Mouse (Mus musculus) MEL (cell line): ENCODE data around the gene Fam57b. TPM values are rescaled to one million over a fixed set of nuclear protein-coding genes. Genes with fewer than 3 reads are reported as not detected.

Experiments
- DNase-seq: peaks from one replicate; pipeline ENCODE4 v3.0.0; 2011; ENCODE audit warnings: low read depth, low spot score
- H3K27ac ChIP-seq: 2 replicates; pipeline ENCODE4 v1.5.1; 2012; ENCODE audit warnings: low read depth, mild to moderate bottlenecking, control low read depth, low read length, moderate library complexity; ENCODE audit not compliant: control insufficient read depth
- H3K27me3 ChIP-seq, 2 experiments: fragments of 150-350 bp in 1 of 2; sonication (generic) in 1 of 2; 2 replicates each; pipeline ENCODE4 v1.6.1; 2012; ENCODE audit warnings: low read length in 2 of 2, mild to moderate bottlenecking in 2 of 2, improper control_type of control experiment in 1 of 2, moderate library complexity in 1 of 2; ENCODE audit not compliant: insufficient read depth in 2 of 2, control insufficient read depth in 1 of 2
- H3K36me3 ChIP-seq, 2 experiments: 2 replicates each; pipeline ENCODE4 v1.6.1; 2012 to 2014; ENCODE audit warnings: low read length in 2 of 2, improper control_type of control experiment in 1 of 2, inconsistent platforms in 1 of 2, mild to moderate bottlenecking in 1 of 2; ENCODE audit not compliant: insufficient read depth in 2 of 2, control insufficient read depth in 1 of 2
- H3K4me1 ChIP-seq, 2 experiments: fragments of 150-350 bp in 1 of 2; sonication (generic) in 1 of 2; 2 replicates each; pipeline ENCODE4 v1.6.1; 2012; ENCODE audit warnings: low read length in 2 of 2, improper control_type of control experiment in 1 of 2, mild to moderate bottlenecking in 1 of 2; ENCODE audit not compliant: insufficient read depth in 2 of 2, control insufficient read depth in 1 of 2
- H3K4me3 ChIP-seq, 2 experiments: fragments of 150-350 bp in 1 of 2; sonication (generic) in 1 of 2; 2 replicates each; pipeline ENCODE4 v1.5.1; 2012; ENCODE audit warnings: low read depth in 2 of 2, low read length in 2 of 2, mild to moderate bottlenecking in 2 of 2, moderate library complexity in 2 of 2, control low read depth in 1 of 2, improper control_type of control experiment in 1 of 2; ENCODE audit not compliant: control insufficient read depth in 1 of 2, insufficient read depth in 1 of 2
- H3K79me2 ChIP-seq: 2 replicates; pipeline ENCODE4 v1.6.1; 2012; ENCODE audit warnings: mild to moderate bottlenecking, low read length, moderate library complexity; ENCODE audit not compliant: control insufficient read depth, poor library complexity, insufficient read depth
- H3K9ac ChIP-seq: 2 replicates; pipeline ENCODE4 v1.6.1; 2012; ENCODE audit warnings: low read depth, mild to moderate bottlenecking, control low read depth, low read length, moderate library complexity; ENCODE audit not compliant: control insufficient read depth, poor library complexity, severe bottlenecking
- H3K9me3 ChIP-seq: fragments of 150-350 bp; sonication (generic); replicated peaks from 2 replicates; pipeline ENCODE4 v1.6.1; 2012; ENCODE audit warnings: mild to moderate bottlenecking, low read length, improper control_type of control experiment, moderate library complexity; ENCODE audit not compliant: insufficient read depth
- BHLHE40 ChIP-seq: IDR thresholded peaks from 2 replicates; pipeline ENCODE4 v1.6.1; 2012; ENCODE audit warnings: low read depth, mild to moderate bottlenecking, inconsistent platforms, low read length, improper control_type of control experiment, borderline replicate concordance
- CHD1 ChIP-seq: IDR thresholded peaks from 2 replicates; pipeline ENCODE4 v1.6.1; 2012; ENCODE audit warnings: low read depth, mild to moderate bottlenecking, inconsistent platforms, low read length, improper control_type of control experiment
- CTCF ChIP-seq, 3 experiments: IDR thresholded peaks in 2 of 3; conservative IDR thresholded peaks in 1 of 3; 2 replicates each; pipeline ENCODE4 v1.5.1; 2011 to 2012; ENCODE audit warnings: low read length in 3 of 3, low read depth in 2 of 3, mild to moderate bottlenecking in 2 of 3, improper control_type of control experiment in 1 of 3, inconsistent platforms in 1 of 3, mixed read lengths in 1 of 3, moderate library complexity in 1 of 3; ENCODE audit not compliant: control insufficient read depth in 1 of 3, insufficient read depth in 1 of 3, poor library complexity in 1 of 3, severe bottlenecking in 1 of 3
- E2F4 ChIP-seq: IDR thresholded peaks from 2 replicates; pipeline ENCODE4 v1.6.1; 2011; ENCODE audit warnings: low read depth, low read length, improper control_type of control experiment, borderline replicate concordance
- ELF1 ChIP-seq: IDR thresholded peaks from 2 replicates; pipeline ENCODE4 v1.6.1; 2014; ENCODE audit warnings: low read depth, mild to moderate bottlenecking, inconsistent platforms, low read length, improper control_type of control experiment, moderate library complexity
- EP300 ChIP-seq, 2 experiments: IDR thresholded peaks; 2 replicates each; pipeline ENCODE4 v1.6.1; 2011; ENCODE audit warnings: improper control_type of control experiment in 2 of 2, low read length in 2 of 2, low read depth in 1 of 2, mild to moderate bottlenecking in 1 of 2
- ETS1 ChIP-seq: IDR thresholded peaks from 2 replicates; pipeline ENCODE4 v1.6.1; 2012; ENCODE audit warnings: low read depth, mild to moderate bottlenecking, inconsistent platforms, low read length, improper control_type of control experiment, moderate library complexity
- GATA1 ChIP-seq: IDR thresholded peaks from 2 replicates; pipeline ENCODE4 v1.6.1; 2011; ENCODE audit warnings: low read depth, low read length, improper control_type of control experiment
- HCFC1 ChIP-seq: IDR thresholded peaks from 2 replicates; pipeline ENCODE4 v1.6.1; 2012; ENCODE audit warnings: low read depth, mild to moderate bottlenecking, inconsistent platforms, low read length, improper control_type of control experiment, moderate library complexity
- MAFK ChIP-seq: IDR thresholded peaks from 2 replicates; pipeline ENCODE4 v1.6.1; 2011; ENCODE audit warnings: low read depth, mild to moderate bottlenecking, low read length, improper control_type of control experiment, borderline replicate concordance
- MAX ChIP-seq: IDR thresholded peaks from 2 replicates; pipeline ENCODE4 v1.6.1; 2011; ENCODE audit warnings: low read length, improper control_type of control experiment
- MAZ ChIP-seq: IDR thresholded peaks from 2 replicates; pipeline ENCODE4 v1.6.1; 2012; ENCODE audit warnings: low read depth, mild to moderate bottlenecking, inconsistent platforms, low read length, improper control_type of control experiment
- MEF2A ChIP-seq: IDR thresholded peaks from 2 replicates; pipeline ENCODE4 v1.6.1; 2014; ENCODE audit warnings: low read depth, mild to moderate bottlenecking, inconsistent platforms, low read length, improper control_type of control experiment; ENCODE audit not compliant: poor library complexity, insufficient replicate concordance, severe bottlenecking; ENCODE audit errors: extremely low read depth
- MYB ChIP-seq: IDR thresholded peaks from 2 replicates; pipeline ENCODE4 v1.6.1; 2011; ENCODE audit warnings: mild to moderate bottlenecking, low read depth, low read length, improper control_type of control experiment
- MYC ChIP-seq: IDR thresholded peaks from 2 replicates; pipeline ENCODE4 v1.6.1; 2011; ENCODE audit warnings: low read depth, mild to moderate bottlenecking, low read length, improper control_type of control experiment, moderate library complexity
- NELFE ChIP-seq: IDR thresholded peaks from 2 replicates; pipeline ENCODE4 v1.6.1; 2011; ENCODE audit warnings: low read depth, low read length, improper control_type of control experiment
- NRF1 ChIP-seq: IDR thresholded peaks from 2 replicates; pipeline ENCODE4 v1.6.1; 2014; ENCODE audit warnings: low read depth, mild to moderate bottlenecking, inconsistent platforms, low read length, improper control_type of control experiment, moderate library complexity; ENCODE audit not compliant: poor library complexity, insufficient read depth, severe bottlenecking
- POLR2A ChIP-seq, 2 experiments: IDR thresholded peaks; 2 replicates each; pipeline ENCODE4 v1.6.1; 2011 to 2012; ENCODE audit warnings: low read length in 2 of 2, mild to moderate bottlenecking in 2 of 2, control low read depth in 1 of 2, improper control_type of control experiment in 1 of 2, low read depth in 1 of 2, moderate library complexity in 1 of 2; ENCODE audit not compliant: control insufficient read depth in 1 of 2, insufficient read depth in 1 of 2, poor library complexity in 1 of 2
- POLR2AphosphoS2 ChIP-seq: IDR thresholded peaks from 2 replicates; pipeline ENCODE4 v1.6.1; 2011; ENCODE audit warnings: low read length, improper control_type of control experiment
- RAD21 ChIP-seq: IDR thresholded peaks from 2 replicates; pipeline ENCODE4 v1.6.1; 2011; ENCODE audit warnings: mild to moderate bottlenecking, low read depth, low read length, improper control_type of control experiment
- SIN3A ChIP-seq: IDR thresholded peaks from 2 replicates; pipeline ENCODE4 v1.6.1; 2012; ENCODE audit warnings: low read length, improper control_type of control experiment, inconsistent platforms
- TCF12 ChIP-seq: IDR thresholded peaks from 2 replicates; pipeline ENCODE4 v1.6.1; 2014; ENCODE audit warnings: low read depth, mild to moderate bottlenecking, inconsistent platforms, low read length, improper control_type of control experiment, moderate library complexity
- UBTF ChIP-seq: IDR thresholded peaks from 2 replicates; pipeline ENCODE4 v1.6.1; 2012; ENCODE audit warnings: low read depth, mild to moderate bottlenecking, inconsistent platforms, low read length, improper control_type of control experiment, moderate library complexity, borderline replicate concordance; ENCODE audit not compliant: insufficient read depth
- USF1 ChIP-seq: IDR thresholded peaks from 2 replicates; pipeline ENCODE4 v1.6.1; 2014; ENCODE audit warnings: low read depth, mild to moderate bottlenecking, inconsistent platforms, low read length, improper control_type of control experiment, moderate library complexity
- ZMIZ1 ChIP-seq: IDR thresholded peaks from 2 replicates; pipeline ENCODE4 v1.6.1; 2012; ENCODE audit warnings: low read depth, mild to moderate bottlenecking, inconsistent platforms, low read length, improper control_type of control experiment, moderate library complexity
- polyA plus RNA-seq, 2 experiments: library from polyadenylated mRNA; stranded (reverse) in 1 of 2; unstranded in 1 of 2; fragments of >175 nt in 1 of 2; fragments of >200 nt in 1 of 2; gene quantifications; 2 replicates each; pipeline versions ENCODE4 v1.2.1 to v1.2.4; 2012; ENCODE audit warnings: low replicate concordance in 2 of 2, low read depth in 1 of 2; ENCODE audit not compliant: insufficient read length in 2 of 2, insufficient read depth in 1 of 2, missing spikeins in 1 of 2
- total RNA-seq: library from RNA; depleted of rRNA; stranded (reverse); fragments of 300-350 nt; gene quantifications from 2 replicates; pipeline ENCODE4 v1.2.3, GENCODE M21; 2012

Fam57b gene
- total and polyA plus RNA-seq, 3 experiments, result 0.50 to 1.7 TPM; not detected in 1

- H3K9me3 ChIP-seq, result no peaks in the 10 kb centered on the region
- DNase-seq, result peak; percentile 55
- no peak for TF ChIP-seq CHD1
- no peak for TF ChIP-seq HCFC1
- TF ChIP-seq UBTF, result no peak
- peak; percentile 38; the same call in 1 of the 2 replicates for TF ChIP-seq ZMIZ1
- TF ChIP-seq POLR2A (IDR thresholded peaks at IDR 0.05; ENCODE audit: control insufficient read depth in 1 of 2, insufficient read depth in 1 of 2, low read depth in 1 of 2, low read length in 2 of 2, poor library complexity in 1 of 2), result peak in 1 of 2 experiments; percentile 17; a peak in 1 of 4 replicates
- TF ChIP-seq POLR2AphosphoS2, result peak; percentile 81
- TF ChIP-seq RAD21, result no peak
- no peak for TF ChIP-seq MAX
- TF ChIP-seq SIN3A, result no peak
- TF ChIP-seq NELFE, result no peak
- no peak for TF ChIP-seq ELF1
- no peak for TF ChIP-seq GATA1
- peak overlapping the region; percentile 15 for H3K27ac ChIP-seq
- peaks cover 44% of the 10 kb centered on the region for H3K79me2 ChIP-seq
- H3K9ac ChIP-seq, result no peak overlapping the region
- peaks cover 13 to 26% of the 10 kb centered on the region in 2 experiments for H3K36me3 ChIP-seq
- no peak overlapping the region for H3K4me3 ChIP-seq
- peaks cover 0 to 19% of the 10 kb centered on the region in 2 experiments; a peak in 3 of 4 replicates for H3K4me1 ChIP-seq
- no peaks in the 10 kb centered on the region for H3K27me3 ChIP-seq
These were observed 3.8 kb upstream of the Fam57b start for GRCm38 (mm10) chr7:126793456-126794270.

GRCm38 (mm10) chr7:126794271-126794605 lies 3.2 kb upstream of the Fam57b start:
- no peak for DNase-seq
- H3K27me3 ChIP-seq, result no peaks in the 10 kb centered on the region
- peaks cover 0 to 19% of the 10 kb centered on the region in 2 experiments; a peak in 3 of 4 replicates for H3K4me1 ChIP-seq
- H3K9ac ChIP-seq, result no peak overlapping the region
- peak overlapping the region; percentile 15; the same call in 1 of the 2 replicates for H3K27ac ChIP-seq
- peaks cover 13 to 26% of the 10 kb centered on the region in 2 experiments for H3K36me3 ChIP-seq
- peaks cover 47% of the 10 kb centered on the region for H3K79me2 ChIP-seq
- H3K9me3 ChIP-seq, result no peaks in the 10 kb centered on the region
- no peak overlapping the region for H3K4me3 ChIP-seq
- 0 out of 2 replicates have a peak, but pooled peaks have one; percentile 10 for TF ChIP-seq ETS1
- TF ChIP-seq USF1, result no peak
- no peak for TF ChIP-seq GATA1
- TF ChIP-seq CHD1, result no peak
- TF ChIP-seq HCFC1, result no peak
- TF ChIP-seq NRF1, result no peak
- TF ChIP-seq UBTF, result no peak
- TF ChIP-seq MAZ, result no peak
- TF ChIP-seq BHLHE40, result no peak
- TF ChIP-seq MYB, result 0 out of 2 replicates have a peak, but pooled peaks have one; percentile 31
- TF ChIP-seq RAD21, result no peak
- TF ChIP-seq MYC, result 0 out of 2 replicates have a peak, but pooled peaks have one; percentile 34
- no peak for TF ChIP-seq TCF12
- no peak for TF ChIP-seq CTCF (IDR thresholded peaks at IDR 0.05 in 2 of 3, conservative IDR thresholded peaks at IDR 0.05 in 1 of 3; ENCODE audit: control insufficient read depth in 1 of 3, insufficient read depth in 1 of 3, low read depth in 2 of 3, low read length in 3 of 3, poor library complexity in 1 of 3, severe bottlenecking in 1 of 3)
- TF ChIP-seq MAX, result 0 out of 2 replicates have a peak, but pooled peaks have one; percentile 14
- no peak for TF ChIP-seq MAFK
- no peak for TF ChIP-seq NELFE
- TF ChIP-seq POLR2A (IDR thresholded peaks at IDR 0.05; ENCODE audit: control insufficient read depth in 1 of 2, insufficient read depth in 1 of 2, low read depth in 1 of 2, low read length in 2 of 2, poor library complexity in 1 of 2), result peak in 1 of 2 experiments; percentile 57; a peak in 2 of 4 replicates
- peak; percentile 73 for TF ChIP-seq POLR2AphosphoS2
- no peak for TF ChIP-seq SIN3A
- TF ChIP-seq ELF1, result no peak
- TF ChIP-seq EP300 (IDR thresholded peaks at IDR 0.05; ENCODE audit: low read depth in 1 of 2, low read length in 2 of 2), result no peak
- no peak for TF ChIP-seq MEF2A
- no peak for TF ChIP-seq E2F4
- TF ChIP-seq, all 39 proteins: peak for 6
